In the genomic region with DNA sequence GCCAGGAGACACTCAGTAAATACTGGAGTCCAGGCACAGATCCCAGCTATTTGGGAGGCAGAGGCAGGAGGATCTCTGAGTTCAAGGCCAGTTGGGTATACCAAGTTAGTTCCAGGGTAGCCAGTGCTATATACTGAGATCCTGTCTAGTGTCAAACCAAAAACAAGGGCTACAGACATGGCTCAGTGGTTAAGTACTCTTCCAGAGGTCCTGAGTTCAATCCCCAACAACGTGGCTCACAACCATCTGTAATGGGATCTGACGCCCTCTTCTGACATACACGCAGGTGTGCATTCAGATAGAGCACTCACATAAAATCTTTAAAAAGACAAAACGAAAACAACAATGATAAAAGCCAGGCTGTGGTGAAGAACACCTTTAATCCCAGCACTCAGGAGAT, we compare ENCODE assay signal across 11 mouse cellular contexts. TPM values are rescaled to one million over a fixed set of nuclear protein-coding genes. Genes with fewer than 3 reads are reported as not detected.
DNase-seq lines count a peak whose midpoint lies in the region; ATAC-seq and TF ChIP-seq lines count a peak whose summit lies in the region.
"Had no signal": no experiment of that assay in that cellular context is flagged by ENCODE, and none has a peak within 500 bp of the region (broad histone marks: within the 10 kb centered on the region; RNA-seq: fewer than 3 reads in every experiment).

No protein-coding gene starts in this region.

- no peak overlapping the region for H3K27ac ChIP-seq in kidney, embryonic 16.5 days (ENCODE audit: low read length)
- H3K27ac ChIP-seq in bone marrow macrophage, adult 2 months (ENCODE audit: insufficient read depth, low read depth, low read length), result no peak overlapping the region
- no peak overlapping the region for H3K27ac ChIP-seq in hindbrain, embryonic 15.5 days (replicated peaks)
- H3K27ac ChIP-seq in midbrain, embryonic 13.5 days, result no peak overlapping the region

- DNase-seq in kidney, adult 8-10 months, result no peak
- DNase-seq in adrenal gland, postnatal 10 days, result no peak
- DNase-seq in spleen, postnatal 36 days (ENCODE audit: low spot score in 2 of 2), result no peak
- DNase-seq in layer of hippocampus, adult 9-10 months (ENCODE audit: low spot score), result no peak
- DNase-seq: cerebellum, adult 2 months; gastrocnemius, postnatal 14 days had no signal

- no peak for TF ChIP-seq CTCF in bone marrow macrophage, adult 2 months (IDR thresholded peaks at IDR 0.05; ENCODE audit: low read depth, low read length)

- WGBS in kidney, embryonic 16.5 days, result 90% methylated on average over 4 of the region's 4 CpGs
- 92% methylated on average over 4 of the region's 4 CpGs for WGBS in hindbrain, embryonic 15.5 days
- 97% methylated on average over 4 of the region's 4 CpGs for WGBS in midbrain, embryonic 13.5 days

- H3K9ac ChIP-seq in kidney, embryonic 16.5 days (replicated peaks; ENCODE audit: low read length), result no peak overlapping the region
- no peak overlapping the region for H3K9ac ChIP-seq in hindbrain, embryonic 15.5 days
- H3K9ac ChIP-seq in midbrain, embryonic 13.5 days (replicated peaks), result no peak overlapping the region

- H3K4me1 ChIP-seq in kidney, embryonic 16.5 days (ENCODE audit: insufficient read depth, low read length), result peaks cover 6% of the 10 kb centered on the region
- H3K4me1 ChIP-seq in bone marrow macrophage, adult 2 months (ENCODE audit: control insufficient read depth, insufficient read depth, low read length), result peaks cover 6% of the 10 kb centered on the region
- H3K4me1 ChIP-seq in hindbrain, embryonic 15.5 days (replicated peaks), result peaks cover 23% of the 10 kb centered on the region
- H3K4me1 ChIP-seq in midbrain, embryonic 13.5 days (replicated peaks), result peaks cover 24% of the 10 kb centered on the region

- ATAC-seq in kidney, embryonic 16.5 days (ENCODE audit: low FRiP score, low TSS enrichment), result no peak
- no peak for ATAC-seq in hindbrain, embryonic 15.5 days (ENCODE audit: low FRiP score, low read depth)
- no peak for ATAC-seq in midbrain, embryonic 13.5 days

- H3K27me3 ChIP-seq in kidney, embryonic 16.5 days (ENCODE audit: insufficient read depth, low read length), result no peaks in the 10 kb centered on the region
- no peaks in the 10 kb centered on the region for H3K27me3 ChIP-seq in hindbrain, embryonic 15.5 days
- H3K27me3 ChIP-seq in midbrain, embryonic 13.5 days, result no peaks in the 10 kb centered on the region

- H3K4me2 ChIP-seq in kidney, embryonic 16.5 days (replicated peaks; ENCODE audit: low read depth, low read length), result peak overlapping the region; percentile 85; the same call in 1 of the 2 replicates
- peak overlapping the region; percentile 82; the same call in 1 of the 2 replicates for H3K4me2 ChIP-seq in hindbrain, embryonic 15.5 days
- peak overlapping the region; percentile 78 for H3K4me2 ChIP-seq in midbrain, embryonic 13.5 days (replicated peaks)

- peaks cover 3% of the 10 kb centered on the region; the same call in 1 of the 2 replicates for H3K9me3 ChIP-seq in kidney, embryonic 16.5 days (ENCODE audit: low read length)
- H3K9me3 ChIP-seq in hindbrain, embryonic 15.5 days, result no peaks in the 10 kb centered on the region
- no peaks in the 10 kb centered on the region for H3K9me3 ChIP-seq in midbrain, embryonic 13.5 days

- 0 out of 2 replicates have a peak, but pooled peaks have one; percentile 19 for TF ChIP-seq POLR2A in bone marrow macrophage, adult 2 months (IDR thresholded peaks at IDR 0.05; ENCODE audit: borderline replicate concordance, low read depth, low read length)

- H3K36me3 ChIP-seq in kidney, embryonic 16.5 days (ENCODE audit: insufficient read depth, low read length), result peaks cover 72% of the 10 kb centered on the region
- peaks cover 73% of the 10 kb centered on the region for H3K36me3 ChIP-seq in hindbrain, embryonic 15.5 days
- H3K36me3 ChIP-seq in midbrain, embryonic 13.5 days, result peaks cover 81% of the 10 kb centered on the region

- peak overlapping the region; percentile 86; the same call in 1 of the 2 replicates for H3K4me3 ChIP-seq in kidney, embryonic 16.5 days (ENCODE audit: low read length)
- H3K4me3 ChIP-seq in bone marrow macrophage, adult 2 months (ENCODE audit: insufficient read depth, low read length), result peak overlapping the region; percentile 85
- no peak overlapping the region for H3K4me3 ChIP-seq in hindbrain, embryonic 15.5 days
- H3K4me3 ChIP-seq in midbrain, embryonic 13.5 days (replicated peaks), result peak overlapping the region; percentile 79

RNA-seq across cellular contexts. Expression of a gene that starts 1.1 kb away (rescaled TPM):
- 56.0 and 59.8 TPM in 2 replicates for polyA plus RNA-seq in kidney, embryonic 16.5 days (2015; fragmentation: Nextera tagmentation; extraction: Ambion mirVana)
- polyA plus RNA-seq in bone marrow macrophage, adult 2 months (2012; ENCODE audit: insufficient read depth, insufficient read length, missing spikeins), result 1.7 and 2.4 TPM in 2 replicates
- polyA plus RNA-seq in hindbrain, embryonic 15.5 days (2015; fragmentation: Nextera tagmentation; extraction: Ambion mirVana), result 41.3 and 41.4 TPM in 2 replicates
- polyA plus RNA-seq in midbrain, embryonic 13.5 days (2015; fragmentation: Nextera tagmentation; extraction: Ambion mirVana), result 32.8 and 36.8 TPM in 2 replicates
- 10 to 100 TPM; 36.4 to 42.2 TPM for total RNA-seq in adrenal gland, postnatal 10 days (2021)

RNA-seq across cellular contexts. Expression of a gene that starts 7.0 kb away (rescaled TPM):
- polyA plus RNA-seq in kidney, embryonic 16.5 days (2015; fragmentation: Nextera tagmentation; extraction: Ambion mirVana), result 35.0 and 35.6 TPM in 2 replicates
- 24.0 and 27.8 TPM in 2 replicates for polyA plus RNA-seq in bone marrow macrophage, adult 2 months (2012; ENCODE audit: insufficient read depth, insufficient read length, missing spikeins)
- 44.2 and 45.3 TPM in 2 replicates for polyA plus RNA-seq in hindbrain, embryonic 15.5 days (2015; fragmentation: Nextera tagmentation; extraction: Ambion mirVana)
- polyA plus RNA-seq in midbrain, embryonic 13.5 days (2015; fragmentation: Nextera tagmentation; extraction: Ambion mirVana), result 37.0 and 42.0 TPM in 2 replicates
- total RNA-seq in adrenal gland, postnatal 10 days (2021), result 10 to 100 TPM; 24.2 to 26.6 TPM

RNA-seq across cellular contexts. Expression of a gene that starts 7.2 kb away (rescaled TPM):
- polyA plus RNA-seq in kidney, embryonic 16.5 days (2015; fragmentation: Nextera tagmentation; extraction: Ambion mirVana), result 82.5 and 87.3 TPM in 2 replicates
- 23.4 and 31.0 TPM in 2 replicates for polyA plus RNA-seq in bone marrow macrophage, adult 2 months (2012; ENCODE audit: insufficient read depth, insufficient read length, missing spikeins)
- 62.2 and 65.6 TPM in 2 replicates for polyA plus RNA-seq in hindbrain, embryonic 15.5 days (2015; fragmentation: Nextera tagmentation; extraction: Ambion mirVana)
- 81.9 and 93.3 TPM in 2 replicates for polyA plus RNA-seq in midbrain, embryonic 13.5 days (2015; fragmentation: Nextera tagmentation; extraction: Ambion mirVana)
- 10 to 100 TPM; 32.9 to 48.6 TPM for total RNA-seq in adrenal gland, postnatal 10 days (2021)

RNA-seq across cellular contexts. Expression of a gene that starts 16.0 kb away (rescaled TPM):
- polyA plus RNA-seq in kidney, embryonic 16.5 days (2015; fragmentation: Nextera tagmentation; extraction: Ambion mirVana), result 25.3 and 27.7 TPM in 2 replicates
- not detected in 2 replicates for polyA plus RNA-seq in bone marrow macrophage, adult 2 months (2012; ENCODE audit: insufficient read depth, insufficient read length, missing spikeins)
- not detected in 2 replicates for polyA plus RNA-seq in hindbrain, embryonic 15.5 days (2015; fragmentation: Nextera tagmentation; extraction: Ambion mirVana)
- polyA plus RNA-seq in midbrain, embryonic 13.5 days (2015; fragmentation: Nextera tagmentation; extraction: Ambion mirVana), result not detected in 2 replicates
- not detected for total RNA-seq in adrenal gland, postnatal 10 days (2021)
- total RNA-seq: gastrocnemius, postnatal 14 days had no signal
- polyA plus RNA-seq: cerebellum, adult 2 months; liver, adult 2 months had no signal

RNA-seq across cellular contexts. Expression of a gene that starts 18.5 kb away (rescaled TPM):
- 68.0 and 68.8 TPM in 2 replicates for polyA plus RNA-seq in kidney, embryonic 16.5 days (2015; fragmentation: Nextera tagmentation; extraction: Ambion mirVana)
- 41.0 and 42.1 TPM in 2 replicates for polyA plus RNA-seq in bone marrow macrophage, adult 2 months (2012; ENCODE audit: insufficient read depth, insufficient read length, missing spikeins)
- 143 and 147 TPM in 2 replicates for polyA plus RNA-seq in hindbrain, embryonic 15.5 days (2015; fragmentation: Nextera tagmentation; extraction: Ambion mirVana)
- polyA plus RNA-seq in midbrain, embryonic 13.5 days (2015; fragmentation: Nextera tagmentation; extraction: Ambion mirVana), result 127 and 130 TPM in 2 replicates
- 10 to 100 TPM; 54.5 to 55.5 TPM for total RNA-seq in adrenal gland, postnatal 10 days (2021)

Comparison
In these comparisons a context has a peak if more than half of its experiments do, and no peak if none do; other contexts are left out.
1. RNA of a gene that starts 1.1 kb away (polyA plus RNA-seq): 56.0 to 59.8 TPM in kidney, embryonic 16.5 days, 41.3 to 41.4 TPM in hindbrain, embryonic 15.5 days and 32.8 to 36.8 TPM in midbrain, embryonic 13.5 days; 1.7 to 2.4 TPM in bone marrow macrophage, adult 2 months; every median in the first group is over 10 times any median in the second.
2. Peak in every context shown above with its lines, with median percentiles within 50 percentile points of each other: H3K4me2 ChIP-seq.